Mouse (Mus musculus): ENCODE results near the gene Rprd1b.

Gene Rprd1b

DNA sequence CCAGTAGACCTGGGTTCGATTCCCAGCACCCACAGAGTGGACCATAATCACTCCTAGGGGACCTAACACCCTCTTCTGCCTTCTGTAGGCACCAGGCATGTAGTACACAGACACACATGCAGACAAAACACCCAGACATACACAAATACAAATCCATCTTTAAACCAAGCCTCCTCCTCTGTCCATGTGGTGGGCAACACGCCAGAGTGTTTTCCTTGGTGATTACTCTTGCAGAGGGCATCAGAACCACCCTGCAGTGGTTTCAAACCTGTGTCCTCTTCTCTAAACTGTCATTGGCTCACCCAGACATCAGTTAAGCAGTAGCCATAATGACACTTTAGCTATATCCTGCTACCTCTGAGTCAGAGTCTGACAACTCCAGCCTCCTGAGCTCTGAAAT, 142.1 kb downstream of the Rprd1b start:
- DNase-seq (ENCODE audit: low spot score in 2 of 2): no peak

DNA sequence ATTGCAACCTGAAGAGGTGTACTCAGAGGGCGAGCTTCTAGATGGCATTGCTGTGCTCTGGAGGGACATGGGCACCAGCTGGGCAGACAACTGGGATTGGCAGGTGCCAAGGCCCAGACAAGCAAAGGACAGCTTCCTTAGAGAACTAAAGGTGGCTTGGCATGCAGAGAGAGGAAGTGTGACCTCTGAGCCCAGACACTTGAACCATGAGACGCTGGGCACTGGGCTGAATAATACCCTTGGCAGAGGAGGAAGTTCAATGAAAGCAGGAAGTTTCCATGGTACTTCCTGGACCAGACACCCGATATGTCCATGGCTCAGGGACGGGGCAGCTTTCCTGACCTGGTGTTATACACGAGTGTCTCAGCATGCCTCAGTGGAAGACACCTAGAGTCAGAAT, 146.1 kb downstream of the Rprd1b start:
- DNase-seq (ENCODE audit: low spot score in 2 of 2): no peak

DNA sequence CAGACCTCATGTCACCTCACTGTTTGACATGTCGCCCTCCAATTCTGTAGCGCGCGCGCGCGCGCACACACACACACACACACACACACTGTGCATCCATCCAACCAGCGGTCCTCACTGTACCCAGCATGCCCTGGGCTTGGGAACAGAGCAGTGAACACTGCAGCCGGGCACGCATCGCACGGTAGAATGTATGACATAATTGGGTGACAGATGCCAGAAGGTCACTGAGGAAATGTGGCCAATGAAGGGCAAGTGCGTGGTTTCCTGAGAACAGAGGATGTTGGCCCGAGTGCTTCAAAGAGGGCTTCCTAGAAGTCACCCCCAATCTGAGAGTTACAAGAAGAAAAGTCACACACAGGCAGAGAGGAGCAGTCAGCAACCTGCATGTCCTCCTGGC, 146.7 kb downstream of the Rprd1b start:
- DNase-seq (ENCODE audit: low spot score in 2 of 2): no peak

DNA sequence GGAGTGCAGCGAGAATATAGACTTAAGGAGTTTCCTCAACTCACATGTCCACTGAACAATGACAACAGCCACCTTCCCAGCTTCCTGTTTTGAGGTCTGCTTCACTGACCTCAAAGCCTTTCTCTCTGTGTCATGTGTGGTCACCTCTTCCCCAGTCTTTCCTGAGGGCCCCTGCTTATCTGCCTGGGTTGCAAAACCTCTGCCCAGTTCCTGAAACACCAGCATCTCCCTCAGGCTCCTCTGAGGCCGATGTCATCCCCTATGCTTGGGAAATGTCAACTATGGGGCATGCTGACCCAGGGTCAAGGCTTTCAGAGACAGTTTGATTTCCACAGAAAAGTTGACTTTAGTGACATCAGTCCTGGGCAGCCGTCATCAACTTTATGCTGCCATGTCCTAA, 147.1 kb downstream of the Rprd1b start:
- no peak for DNase-seq (ENCODE audit: low spot score in 2 of 2)

DNA sequence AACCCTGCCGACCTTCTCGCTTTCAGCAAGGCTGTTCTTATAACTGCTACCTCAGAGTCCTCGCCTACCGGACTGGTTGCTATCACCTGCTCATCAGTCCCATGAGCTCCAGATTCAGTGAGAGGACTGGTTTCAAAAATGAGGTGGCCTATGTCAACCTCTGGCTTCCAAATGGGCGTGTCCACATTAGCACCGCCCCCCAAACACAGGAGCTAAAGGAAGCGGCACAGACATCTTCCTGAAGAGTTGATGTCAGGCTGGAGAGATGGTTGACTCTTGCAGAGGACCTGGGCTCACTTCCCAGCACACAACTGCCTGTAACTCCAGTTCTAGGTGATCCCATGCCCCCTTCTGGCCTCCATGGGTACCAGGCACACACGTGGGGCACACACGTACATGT, 148.5 kb downstream of the Rprd1b start:
- DNase-seq (ENCODE audit: low spot score in 2 of 2): no peak

DNA sequence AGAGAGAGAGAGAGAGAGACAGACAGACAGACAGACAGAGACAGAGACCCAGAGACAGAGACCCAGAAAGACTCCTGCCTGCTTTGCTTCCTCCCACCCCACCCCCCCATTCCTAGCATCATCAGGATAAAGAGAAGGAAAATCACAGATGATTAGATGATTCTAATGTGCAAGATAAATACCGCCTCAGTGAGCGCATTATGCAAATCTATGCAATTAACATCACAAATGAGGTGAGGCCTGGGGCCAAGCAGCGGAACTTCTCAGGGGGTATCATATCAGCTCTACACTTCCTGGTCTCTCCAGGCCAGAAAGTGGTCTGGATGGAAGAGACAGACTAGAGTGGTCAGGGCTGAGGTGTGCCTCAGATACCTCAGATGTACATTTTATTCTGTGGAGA, 149.3 kb downstream of the Rprd1b start:
- no peak for DNase-seq (ENCODE audit: low spot score in 2 of 2)

DNA sequence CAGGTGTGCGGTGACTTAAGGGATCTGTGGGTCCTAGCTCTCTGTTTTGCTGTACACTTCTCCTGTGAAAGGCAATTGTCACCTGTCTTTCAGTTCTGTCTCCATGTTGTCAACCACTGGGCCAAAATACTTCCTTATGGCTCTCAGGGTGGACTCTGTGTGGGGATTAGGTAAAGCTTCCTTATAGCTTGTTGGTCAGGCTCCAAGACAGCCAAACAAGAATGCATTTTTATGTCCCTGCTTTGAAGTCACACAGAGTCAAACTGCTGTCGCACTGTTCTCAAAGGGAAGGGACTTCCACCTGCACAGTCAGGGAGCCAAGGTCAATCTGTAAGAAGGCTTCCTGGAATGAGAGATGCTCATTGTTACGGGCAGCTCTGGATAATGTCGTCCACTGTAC, 149.8 kb downstream of the Rprd1b start:
- DNase-seq (ENCODE audit: low spot score in 2 of 2): no peak

DNA sequence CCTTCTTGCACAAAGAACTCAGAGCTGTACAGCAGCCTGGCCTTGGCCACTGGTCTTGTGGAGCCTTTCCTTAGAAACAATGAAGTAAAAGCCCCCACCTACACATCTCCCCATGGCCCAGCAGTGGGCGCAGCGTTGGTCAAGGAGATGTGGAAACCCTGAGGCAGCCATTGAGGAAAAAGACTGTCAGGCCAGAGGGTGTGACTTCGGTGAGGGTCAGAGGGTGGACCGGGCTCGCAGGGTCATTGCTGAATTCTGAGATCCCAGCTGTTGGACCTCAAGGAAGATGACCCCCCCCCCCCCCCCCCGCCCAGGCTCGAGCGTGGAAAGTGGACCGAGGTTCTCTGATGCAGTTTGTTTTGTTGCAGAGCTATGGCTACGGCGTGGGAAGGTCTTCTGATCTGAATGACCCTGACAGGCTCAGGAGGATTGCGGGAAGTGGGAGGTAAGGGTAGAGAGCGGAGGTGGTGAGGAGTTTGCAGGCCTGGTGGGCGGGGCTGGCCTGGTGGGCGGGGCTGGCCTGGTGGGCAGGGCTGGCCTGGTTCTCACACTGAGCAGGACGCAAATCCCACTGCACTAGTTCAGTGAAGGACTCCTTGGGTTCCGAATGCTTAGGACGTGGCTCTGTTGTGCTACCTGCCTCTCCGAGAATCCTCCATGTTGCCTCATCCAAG, 150.5 kb downstream of the Rprd1b start:
- DNase-seq (ENCODE audit: low spot score in 2 of 2): no peak

DNA sequence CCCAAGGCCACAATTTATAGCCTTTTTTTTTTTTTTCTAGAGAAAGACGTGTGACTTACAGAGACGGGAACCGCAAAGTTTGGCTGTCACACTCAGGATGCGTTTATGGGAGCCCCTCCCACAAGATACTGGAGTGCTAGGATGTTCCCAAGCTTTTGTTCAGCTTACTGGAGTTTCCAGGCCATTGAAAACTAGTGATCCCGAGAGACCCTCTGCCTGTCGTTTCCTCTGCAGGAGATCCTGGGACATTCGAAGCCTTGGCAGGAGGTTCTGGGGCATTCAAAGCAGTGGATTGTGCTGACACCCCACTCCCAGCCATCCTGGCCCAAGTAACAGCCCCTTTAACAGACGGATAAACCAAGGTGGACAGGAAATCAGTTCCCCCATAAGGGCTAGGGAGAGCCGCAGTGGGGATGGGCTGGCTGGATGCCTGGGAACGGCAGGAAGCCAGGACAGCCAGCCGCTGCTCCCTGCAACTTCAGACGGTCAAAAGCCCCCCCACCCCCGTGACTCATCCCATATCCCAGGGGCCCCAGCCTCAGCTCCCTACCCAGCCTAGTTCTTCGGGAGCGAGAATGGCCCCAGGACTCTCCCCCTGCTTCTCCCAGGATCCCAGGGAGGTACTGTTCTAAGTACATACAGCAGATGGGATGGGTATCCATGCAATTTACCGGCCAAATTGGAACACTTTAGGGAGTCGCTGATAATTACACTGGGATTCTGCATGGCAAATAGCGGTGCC, 151.2 kb downstream of the Rprd1b start:
- no peak for DNase-seq (ENCODE audit: low spot score in 2 of 2)

DNA sequence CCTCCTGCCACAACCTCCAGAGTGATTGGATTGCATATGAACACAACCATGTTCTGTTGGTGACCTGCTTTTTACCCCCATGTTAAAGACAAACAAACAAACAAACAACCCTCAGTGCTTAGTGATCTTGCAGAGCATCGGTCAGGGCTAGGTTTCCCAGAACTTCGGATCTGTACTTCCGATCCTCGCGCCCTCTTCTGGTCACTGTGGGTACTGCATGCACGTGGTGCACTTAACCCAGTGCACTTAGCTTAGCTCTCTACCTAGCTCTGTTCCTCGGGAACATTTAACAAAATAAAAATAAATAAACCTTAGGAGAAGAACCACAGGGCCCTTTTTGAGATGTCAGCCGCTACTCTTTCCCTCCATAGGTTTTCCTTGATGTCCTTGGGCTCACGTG, 152.5 kb downstream of the Rprd1b start:
- DNase-seq (ENCODE audit: low spot score in 2 of 2): no peak
